Mouse (Mus musculus): ENCODE data around the gene Cgn.

Cgn gene

GRCm38 (mm10) chr3:94786367-94786835, at the start of gene Cgn:
TSS of gene Cgn (minus strand) at chr3:94786492.
- DNase-seq (ENCODE audit: low read depth) = peak; percentile 87

- no peak for DNase-seq (ENCODE audit: low read depth)
Observed at GRCm38 (mm10) chr3:94835396-94835795, 49.1 kb upstream of the Cgn start.

GRCm38 (mm10) chr3:94833358-94833757, 47.1 kb upstream of the Cgn start:
- DNase-seq (ENCODE audit: low read depth) = no peak

DNA sequence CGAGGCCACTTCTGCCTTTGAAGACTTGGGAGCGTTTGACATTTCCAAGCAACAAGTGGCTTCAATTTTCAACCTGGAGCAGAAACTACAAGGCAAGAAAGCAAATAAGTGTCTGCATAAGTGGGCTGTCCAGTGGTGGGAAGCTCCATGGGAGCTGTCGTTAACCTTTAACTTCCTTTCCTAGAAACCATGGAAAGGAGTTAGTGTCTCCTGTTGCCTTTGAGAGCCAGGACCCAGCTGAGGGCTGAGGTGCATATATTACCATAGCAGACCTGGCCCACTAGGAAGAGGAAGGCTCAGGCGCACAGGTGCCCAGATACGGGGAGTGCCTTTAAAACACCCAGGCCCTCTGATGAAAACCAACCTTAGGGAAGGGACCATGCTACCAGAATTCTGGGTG, 46.4 kb upstream of the Cgn start:
- DNase-seq (ENCODE audit: low read depth) = no peak

DNA sequence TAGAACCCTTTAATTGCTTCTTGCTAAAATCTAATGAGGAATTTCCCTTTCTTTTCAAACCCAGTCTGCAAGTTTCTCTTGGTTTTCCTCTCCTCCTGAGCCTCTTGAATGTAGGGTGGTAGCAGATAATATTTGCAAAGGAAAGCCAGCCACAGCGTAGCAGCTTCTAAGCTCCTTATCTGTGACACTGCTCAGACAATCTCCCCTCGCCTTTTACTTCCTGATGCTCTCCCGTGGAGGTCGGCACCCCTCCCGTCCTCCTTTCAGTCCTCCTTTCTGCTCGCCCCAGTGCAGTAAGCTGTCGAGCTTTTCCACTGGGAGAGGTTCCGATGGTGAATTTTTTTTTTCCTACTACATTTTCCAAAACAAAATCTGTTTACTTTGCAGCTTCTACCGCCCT, 45.8 kb upstream of the Cgn start:
- no peak for DNase-seq (ENCODE audit: low read depth)

DNA sequence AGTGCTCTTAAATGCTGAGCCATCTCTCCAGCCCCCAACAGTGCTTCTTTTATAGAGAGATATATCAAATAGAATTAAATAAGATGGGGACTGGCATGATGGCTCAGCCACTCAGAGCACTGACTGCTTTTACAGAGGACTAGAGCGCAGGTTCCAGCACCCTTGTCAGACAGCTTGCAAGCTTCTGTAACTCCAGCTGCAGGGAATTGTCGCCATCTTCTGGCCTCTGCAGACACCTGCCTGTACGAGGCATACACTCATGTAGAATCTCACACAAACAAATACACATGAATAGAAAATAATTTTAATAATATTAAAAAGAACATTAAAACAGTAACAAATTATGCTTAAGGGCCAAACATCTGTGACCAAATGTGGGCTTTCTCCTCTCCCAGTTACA, 37.8 kb upstream of the Cgn start:
- no peak for DNase-seq (ENCODE audit: low read depth)

DNA sequence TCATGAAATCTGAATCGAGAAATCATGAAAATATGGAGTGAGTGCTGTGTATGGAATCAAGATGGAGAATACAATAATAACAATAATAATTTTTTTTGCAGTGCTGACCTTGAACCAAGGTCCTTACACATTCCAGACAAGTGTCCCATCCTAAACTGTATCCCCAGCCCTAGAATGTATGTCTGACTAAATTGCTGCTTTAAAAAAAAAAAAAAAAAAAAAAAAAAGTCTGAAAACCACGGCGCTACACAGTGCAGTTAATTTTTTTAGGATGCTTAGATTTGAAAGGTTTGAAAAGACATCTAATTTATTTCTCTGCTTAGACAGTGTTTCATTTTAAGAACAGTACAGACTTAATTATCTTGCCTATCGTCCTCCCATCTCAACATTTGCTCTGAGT, 35.8 kb upstream of the Cgn start:
- no peak for DNase-seq (ENCODE audit: low read depth)

DNA sequence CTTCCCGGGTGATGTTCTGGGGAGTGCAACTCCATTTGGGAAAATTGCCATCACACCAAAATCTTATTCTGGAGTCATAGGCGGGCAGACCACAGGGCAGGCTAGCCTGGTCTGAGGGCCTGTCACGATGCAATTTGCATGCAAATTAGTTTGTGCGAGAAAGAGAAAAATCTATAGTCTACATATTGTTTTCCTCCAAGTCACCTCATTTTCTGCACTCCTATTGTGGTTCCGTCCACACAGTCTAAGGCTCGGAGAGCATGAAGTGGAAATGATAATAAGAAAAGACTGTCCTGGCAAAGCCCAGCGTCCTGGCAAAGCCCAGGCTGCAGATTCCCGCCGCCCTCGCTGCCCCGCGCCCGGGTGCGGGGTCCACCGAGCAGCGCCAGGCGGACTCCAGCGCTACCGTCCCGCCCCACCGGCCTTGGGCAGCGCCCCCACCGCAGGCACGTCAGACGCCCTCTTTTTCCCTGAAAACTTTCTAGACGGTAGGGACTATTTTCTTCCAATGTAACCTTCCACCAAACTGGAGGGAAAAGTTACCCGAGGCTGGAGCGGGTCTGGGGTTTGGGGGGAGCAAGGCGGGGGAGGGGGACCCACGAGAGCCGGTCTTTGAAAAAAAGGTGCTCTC, 34.8 kb upstream of the Cgn start:
- peak; percentile 12 for DNase-seq (ENCODE audit: low read depth)

- DNase-seq (ENCODE audit: low read depth) = no peak
Observed at GRCm38 (mm10) chr3:94819452-94820425, 33.4 kb upstream of the Cgn start.

DNA sequence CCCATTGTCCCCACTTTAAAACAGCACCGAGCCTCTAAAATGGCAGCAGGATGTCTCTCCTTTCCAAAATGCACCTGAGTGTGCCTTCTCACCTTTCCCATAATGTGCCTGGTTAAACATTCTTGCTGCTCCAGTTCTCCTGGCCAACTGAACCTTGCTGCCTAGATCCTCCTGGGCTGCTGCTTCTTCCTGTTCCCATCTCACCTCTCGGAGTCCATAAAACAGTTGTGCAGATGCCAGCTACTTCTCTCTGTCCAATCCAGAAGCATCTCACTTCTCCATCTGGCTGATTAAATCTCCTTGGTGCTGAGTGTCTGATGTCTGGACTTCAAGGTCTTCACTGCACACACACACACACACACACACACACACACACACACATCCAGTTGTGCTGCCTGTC, 31.4 kb upstream of the Cgn start:
- no peak for DNase-seq (ENCODE audit: low read depth)

DNA sequence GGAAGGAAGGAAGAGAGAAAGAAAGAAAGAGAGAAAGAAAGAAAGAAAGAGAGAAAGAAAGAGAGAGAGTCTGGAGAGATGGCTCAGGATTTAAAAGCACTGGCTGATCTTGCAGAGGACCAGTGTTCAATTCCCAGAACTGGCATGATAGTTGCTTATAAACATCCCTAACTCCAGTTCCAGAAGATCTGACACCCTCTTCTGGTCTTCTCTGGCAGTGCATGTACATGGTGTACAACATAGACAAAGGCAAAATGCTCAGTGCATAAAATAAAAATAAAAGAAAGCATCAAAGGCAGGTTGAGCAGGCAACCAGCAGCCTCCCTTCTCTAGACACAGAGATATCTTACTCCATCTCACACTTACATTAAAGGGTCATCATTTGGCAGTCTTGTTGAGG, 29.3 kb upstream of the Cgn start:
- DNase-seq (ENCODE audit: low read depth) = peak; percentile 15

DNA sequence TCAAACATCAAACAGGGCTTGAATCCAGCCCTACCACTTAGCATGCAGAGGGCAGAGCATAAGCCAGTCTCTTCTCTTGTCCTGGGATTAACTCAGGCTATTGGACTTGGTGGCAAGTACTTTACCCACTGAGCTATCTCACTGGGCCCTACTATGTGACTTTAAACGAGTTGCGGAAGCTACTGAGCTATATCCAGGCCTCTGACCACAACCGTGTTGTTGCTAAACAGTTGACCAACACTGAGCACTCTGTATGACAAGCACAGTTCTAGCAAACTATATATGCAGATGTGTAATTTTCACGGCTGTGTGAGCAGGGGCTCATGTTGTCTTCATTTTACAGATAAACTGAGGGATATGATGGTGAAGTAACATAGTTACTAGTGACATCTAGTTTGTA, 28.4 kb upstream of the Cgn start:
- DNase-seq (ENCODE audit: low read depth) = no peak

GRCm38 (mm10) chr3:94814063-94814462, 27.8 kb upstream of the Cgn start:
- no peak for DNase-seq (ENCODE audit: low read depth)

DNA sequence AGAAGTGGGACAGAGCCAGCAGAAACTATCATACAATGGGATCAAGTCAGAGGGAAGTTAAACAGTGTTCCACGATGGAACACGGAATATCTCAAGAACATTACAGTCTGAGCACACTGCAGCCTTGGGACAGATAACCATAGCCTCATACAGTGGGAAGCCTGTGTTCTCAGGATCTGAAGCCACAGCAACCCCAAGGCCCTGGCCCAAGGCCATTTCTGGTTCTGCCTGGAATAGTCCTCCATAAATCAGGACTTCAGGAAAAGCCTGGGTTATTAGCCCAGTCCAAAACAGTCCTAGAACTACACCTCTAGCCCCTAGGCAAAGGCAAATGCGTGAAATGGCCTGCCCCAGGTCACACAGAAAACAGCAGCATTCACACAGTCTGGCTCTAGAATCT, 27.4 kb upstream of the Cgn start:
- DNase-seq (ENCODE audit: low read depth) = no peak

DNA sequence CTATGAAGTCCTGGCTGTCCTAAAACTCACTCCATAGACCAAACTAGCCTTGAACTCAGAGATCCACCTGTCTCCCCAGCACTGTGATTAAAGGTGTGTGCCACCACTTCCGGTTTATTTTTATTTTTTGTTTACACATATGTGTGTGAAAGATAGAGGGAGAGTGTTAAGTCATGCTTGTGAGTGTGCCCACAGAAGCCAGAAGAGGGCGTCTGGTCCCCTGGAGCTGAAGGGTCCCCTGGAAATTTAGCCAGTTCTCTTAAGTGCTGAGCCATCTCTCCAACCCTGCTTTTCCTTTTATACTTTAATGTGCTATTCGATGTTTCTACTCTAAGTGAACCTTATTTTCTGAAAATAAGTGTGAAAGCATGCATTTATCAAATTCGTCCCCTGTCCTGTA, 25.3 kb upstream of the Cgn start:
- peak; percentile 37 for DNase-seq (ENCODE audit: low read depth)

GRCm38 (mm10) chr3:94808296-94808695, 22.0 kb upstream of the Cgn start:
- DNase-seq (ENCODE audit: low read depth) = no peak

DNA sequence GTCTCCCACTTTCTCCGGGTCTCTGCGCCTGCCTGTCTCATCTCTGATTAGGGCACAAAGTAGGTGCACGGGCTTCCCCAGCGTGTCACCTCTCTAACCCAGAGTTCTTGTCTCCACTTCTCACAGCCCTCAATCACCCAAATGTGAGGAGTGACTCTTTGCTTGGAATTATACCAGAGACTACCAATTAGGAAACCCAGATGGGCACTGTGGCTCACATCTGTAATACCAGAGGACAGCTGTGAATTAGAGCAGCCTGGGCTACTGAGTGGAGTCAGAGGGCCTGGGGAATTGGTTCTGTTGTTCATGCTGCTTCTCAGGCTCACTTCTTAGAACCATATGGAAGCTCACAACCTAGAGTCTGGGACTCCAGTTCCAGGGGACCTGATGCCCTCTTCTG, 18.7 kb upstream of the Cgn start:
- DNase-seq (ENCODE audit: low read depth) = no peak

DNA sequence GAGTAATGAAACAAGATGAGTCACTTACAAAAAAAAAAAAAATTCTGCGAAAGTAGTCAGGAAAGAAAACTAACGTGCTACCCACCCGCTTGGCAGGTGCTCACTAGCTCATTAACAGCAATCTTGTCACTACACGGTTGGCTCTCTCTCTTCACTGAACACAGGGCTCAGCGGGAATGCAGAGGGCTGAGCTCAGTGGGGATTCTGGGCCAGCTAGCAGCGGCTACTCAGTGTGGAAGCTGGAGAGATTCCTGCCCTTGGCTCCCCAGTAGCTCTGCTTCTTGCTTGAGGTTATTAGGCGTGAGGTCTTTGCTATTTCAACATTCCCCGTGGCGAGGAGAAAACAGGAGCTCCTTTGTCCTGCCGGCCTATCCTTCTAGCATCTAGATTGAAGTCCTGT, 17.9 kb upstream of the Cgn start:
- DNase-seq (ENCODE audit: low read depth) = no peak

DNA sequence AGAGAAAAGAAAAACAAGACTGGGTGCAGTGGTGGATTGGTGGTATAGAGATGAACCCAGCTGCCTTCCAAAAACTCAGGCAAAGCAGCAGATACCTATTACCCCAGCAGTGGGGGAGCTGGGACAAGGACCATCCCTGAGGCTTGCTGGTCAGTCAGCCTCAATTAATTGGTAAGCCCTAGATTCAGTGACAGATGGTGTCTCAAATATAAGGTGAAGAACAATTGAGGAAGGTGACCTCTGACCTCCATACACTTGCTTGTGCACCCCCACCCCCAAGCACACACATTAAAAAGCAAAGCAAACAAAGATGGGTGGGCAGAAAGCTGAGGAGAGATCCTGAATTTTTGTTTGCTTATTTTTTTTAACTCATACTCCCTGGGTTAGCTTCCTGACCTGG, 9.9 kb upstream of the Cgn start:
- no peak for DNase-seq (ENCODE audit: low read depth)

DNA sequence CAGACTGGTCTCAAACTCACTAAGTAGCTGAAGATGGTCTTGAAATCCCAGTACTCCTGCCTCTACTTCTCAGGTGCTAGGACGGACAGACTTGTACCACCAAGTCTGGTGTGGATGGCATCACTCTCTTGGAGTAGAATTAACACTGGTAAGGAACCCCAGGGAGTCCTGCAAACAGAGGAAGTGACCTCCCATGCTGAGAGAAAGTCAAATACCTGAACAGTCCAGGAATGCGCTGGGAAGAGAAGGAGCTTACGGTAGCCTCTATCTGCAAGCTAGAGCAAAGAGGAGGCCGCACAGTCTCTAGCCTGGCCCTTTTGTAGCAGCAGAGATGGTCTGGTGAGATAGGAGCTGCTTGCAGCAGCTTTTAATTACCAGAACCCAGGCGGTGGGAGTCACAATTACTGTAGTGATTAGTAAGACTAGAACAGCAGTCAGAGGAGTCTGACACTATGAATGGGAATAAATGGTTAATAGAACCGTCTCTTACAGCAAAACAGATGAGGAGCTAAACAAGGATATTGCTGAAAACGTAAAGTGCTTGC, 9.4 kb upstream of the Cgn start:
- no peak for DNase-seq (ENCODE audit: low read depth)

- no peak for DNase-seq (ENCODE audit: low read depth)
Observed at GRCm38 (mm10) chr3:94794359-94794758, 8.1 kb upstream of the Cgn start.

DNA sequence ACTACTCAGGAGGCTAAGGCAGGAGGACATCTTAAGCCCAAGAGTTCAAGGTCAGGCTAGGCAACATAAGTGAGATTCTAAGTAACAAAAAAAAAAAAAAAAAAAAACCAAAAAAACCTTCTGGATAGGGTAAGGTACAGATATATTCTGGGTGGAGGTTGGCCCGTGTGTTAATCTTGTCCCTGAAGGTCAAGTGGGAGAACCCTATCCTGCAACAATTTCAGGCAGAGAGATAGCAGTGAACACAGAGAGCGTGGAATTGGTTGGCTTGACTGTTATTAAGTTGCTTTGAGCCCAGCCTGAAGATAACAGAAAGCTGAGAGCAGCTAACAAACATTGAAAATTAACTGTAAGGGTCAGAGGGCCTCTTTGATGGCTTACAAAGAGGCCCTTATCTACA, 7.4 kb upstream of the Cgn start:
- no peak for DNase-seq (ENCODE audit: low read depth)

DNA sequence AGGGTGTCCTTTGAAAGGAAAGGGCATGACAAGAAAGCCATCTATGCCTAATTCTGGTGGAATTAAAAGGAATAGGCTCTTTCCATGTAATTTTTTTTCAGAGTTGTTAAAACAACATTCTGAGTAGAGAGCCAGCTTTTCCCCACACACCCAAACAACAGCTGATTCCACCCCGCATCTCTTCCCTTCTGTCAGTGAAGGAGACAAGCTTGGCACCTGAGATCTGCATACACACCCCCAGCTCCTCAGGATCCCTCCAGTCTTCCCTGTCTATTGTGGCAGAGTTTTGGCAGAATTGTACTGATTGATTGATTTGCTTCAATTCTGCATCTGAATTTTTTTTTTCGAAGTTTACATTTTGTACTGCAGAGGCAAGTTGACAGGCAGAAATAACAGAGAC, 6.0 kb upstream of the Cgn start:
- DNase-seq (ENCODE audit: low read depth) = no peak

All from naive thymus-derived CD4-positive, alpha-beta T cell, adult 2 months (primary cell).